9 mouse cellular contexts compared by ENCODE assay signal in the genomic region with DNA sequence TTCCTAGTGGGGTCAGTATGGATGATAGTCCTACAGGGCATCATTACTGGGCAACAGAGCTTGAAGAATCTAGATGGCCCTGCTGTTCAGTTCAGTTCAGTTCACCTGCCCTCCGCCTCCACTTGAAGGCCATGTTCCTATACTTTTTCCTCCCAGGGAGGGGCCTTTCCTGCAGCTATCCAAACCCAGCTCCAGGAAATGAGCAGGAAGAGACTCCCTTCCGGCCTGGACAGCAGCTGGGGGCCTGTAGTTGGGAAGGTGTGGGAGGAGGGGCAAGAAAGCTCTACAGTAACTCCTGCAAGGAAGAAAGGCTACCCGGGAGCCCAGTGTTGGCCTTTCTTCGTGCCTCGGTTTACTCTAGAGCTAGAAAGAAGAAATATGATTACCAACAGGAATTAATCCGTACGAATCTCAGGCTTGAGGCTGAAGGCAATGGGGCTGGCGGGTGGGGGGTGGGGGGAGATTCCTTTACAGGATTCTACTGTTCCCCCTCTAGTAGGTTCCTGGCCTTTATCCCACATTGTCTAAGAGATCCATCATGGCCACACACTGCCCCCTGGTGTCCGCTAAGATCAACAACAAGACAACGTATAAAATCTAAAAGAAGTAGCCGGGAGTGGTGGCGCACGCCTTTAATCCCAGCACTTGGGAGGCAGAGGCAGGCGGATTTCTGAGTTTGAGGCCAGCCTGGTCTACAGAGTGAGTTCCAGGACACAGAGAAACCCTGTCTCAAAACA. TPM values are rescaled to one million over a fixed set of nuclear protein-coding genes. Genes with fewer than 3 reads are reported as not detected.
DNase-seq lines count a peak whose midpoint lies in the region; ATAC-seq lines count a peak whose summit lies in the region.
"Had no signal": no experiment of that assay in that cellular context is flagged by ENCODE, and none has a peak within 500 bp of the region (broad histone marks: within the 10 kb centered on the region; RNA-seq: fewer than 3 reads in every experiment).

No protein-coding gene starts in this region.

- H3K27ac ChIP-seq in embryonic facial prominence, embryonic 14.5 days (replicated peaks; ENCODE audit: low read depth, low read length), result no peak overlapping the region
- H3K27ac ChIP-seq in hindbrain, embryonic 10.5 days, result peak overlapping the region; percentile 26
- H3K27ac ChIP-seq in stomach, embryonic 15.5 days, result peak overlapping the region; percentile 48; the same call in 1 of the 2 replicates

- H3K9ac ChIP-seq in embryonic facial prominence, embryonic 14.5 days (ENCODE audit: low read depth, low read length), result no peak overlapping the region
- H3K9ac ChIP-seq in stomach, embryonic 15.5 days, result no peak overlapping the region

- peaks cover 21% of the 10 kb centered on the region for H3K4me1 ChIP-seq in embryonic facial prominence, embryonic 14.5 days (ENCODE audit: control insufficient read depth, insufficient read depth, low read length)
- H3K4me1 ChIP-seq in hindbrain, embryonic 10.5 days (replicated peaks), result peaks cover 34% of the 10 kb centered on the region
- peaks cover 17% of the 10 kb centered on the region; the same call in 1 of the 2 replicates for H3K4me1 ChIP-seq in stomach, embryonic 15.5 days

- no peak for ATAC-seq in cerebellum, adult (ENCODE audit: insufficient number of reproducible peaks, low FRiP score, low TSS enrichment)
- ATAC-seq in embryonic facial prominence, embryonic 14.5 days (ENCODE audit: low read depth), result no peak
- ATAC-seq in stomach, embryonic 15.5 days (ENCODE audit: insufficient read depth, low FRiP score, low read depth), result no peak

- DNase-seq in cerebellum, adult 18-20 months, result peak; percentile 56 to 70
- DNase-seq in adrenal gland, adult 2 months, result peak; percentile 69
- DNase-seq in embryonic facial prominence, embryonic 14.5 days (ENCODE audit: low spot score), result peak; percentile 88
- peak; percentile 67 for DNase-seq in hindbrain, embryonic 10.5 days (ENCODE audit: low spot score)
- DNase-seq in layer of hippocampus, adult 9-11 months, result peak; percentile 85
- peak; percentile 86 for DNase-seq in lung, postnatal 36 days

- H3K4me3 ChIP-seq in embryonic facial prominence, embryonic 14.5 days (ENCODE audit: low read depth, low read length), result no peak overlapping the region
- peak overlapping the region; percentile 5; the same call in 1 of the 2 replicates for H3K4me3 ChIP-seq in hindbrain, embryonic 10.5 days
- H3K4me3 ChIP-seq in stomach, embryonic 15.5 days (replicated peaks), result no peak overlapping the region; the same call in 1 of the 2 replicates
- H3K4me3 ChIP-seq: megakaryocyte, embryonic 14.5 days had no signal

- H3K9me3 ChIP-seq in embryonic facial prominence, embryonic 14.5 days (ENCODE audit: control insufficient read depth, low read length), result no peaks in the 10 kb centered on the region
- no peaks in the 10 kb centered on the region for H3K9me3 ChIP-seq in hindbrain, embryonic 10.5 days
- H3K9me3 ChIP-seq in stomach, embryonic 15.5 days, result no peaks in the 10 kb centered on the region
- H3K9me3 ChIP-seq: megakaryocyte, embryonic 14.5 days had no signal

- WGBS in embryonic facial prominence, embryonic 14.5 days, result 30% methylated on average over 14 of the region's 14 CpGs
- 33% methylated on average over 14 of the region's 14 CpGs for WGBS in hindbrain, embryonic 10.5 days
- WGBS in stomach, embryonic 15.5 days, result 27% methylated on average over 14 of the region's 14 CpGs

- H3K36me3 ChIP-seq in embryonic facial prominence, embryonic 14.5 days (ENCODE audit: control insufficient read depth, insufficient read depth, low read length), result no peaks in the 10 kb centered on the region
- no peaks in the 10 kb centered on the region for H3K36me3 ChIP-seq in hindbrain, embryonic 10.5 days
- no peaks in the 10 kb centered on the region for H3K36me3 ChIP-seq in stomach, embryonic 15.5 days

- peak overlapping the region; percentile 26 for H3K4me2 ChIP-seq in embryonic facial prominence, embryonic 14.5 days (ENCODE audit: low read depth, low read length)
- H3K4me2 ChIP-seq in stomach, embryonic 15.5 days, result peak overlapping the region; percentile 94

- H3K27me3 ChIP-seq in embryonic facial prominence, embryonic 14.5 days (replicated peaks; ENCODE audit: control insufficient read depth, insufficient read depth, low read length), result no peaks in the 10 kb centered on the region
- H3K27me3 ChIP-seq in hindbrain, embryonic 10.5 days (ENCODE audit: insufficient read depth, poor library complexity, severe bottlenecking), result peaks cover 49% of the 10 kb centered on the region
- H3K27me3 ChIP-seq in stomach, embryonic 15.5 days (replicated peaks), result no peaks in the 10 kb centered on the region

RNA-seq across cellular contexts. Expression of a gene that starts 2.6 kb away (rescaled TPM):
- total RNA-seq in adrenal gland, adult 2 months (2021), result 10 to 100 TPM; 46.5 to 46.9 TPM
- 109 and 114 TPM in 2 replicates for polyA plus RNA-seq in adrenal gland, adult 2 months (2012; rRNA removed)
- 128 and 154 TPM in 2 replicates for polyA plus RNA-seq in embryonic facial prominence, embryonic 14.5 days (2014; fragmentation: Nextera tagmentation; extraction: Ambion mirVana)
- 63.9 and 72.3 TPM in 2 replicates for polyA plus RNA-seq in hindbrain, embryonic 10.5 days (2016; fragmentation: Nextera tagmentation; extraction: Ambion mirVana)
- 111 TPM in 2 replicates for polyA plus RNA-seq in stomach, embryonic 15.5 days (2015; fragmentation: Nextera tagmentation; extraction: Ambion mirVana)

RNA-seq across cellular contexts. Expression of a gene that starts 5.1 kb away (rescaled TPM):
- 100 to 1,000 TPM; 102 to 116 TPM for total RNA-seq in adrenal gland, adult 2 months (2021)
- 186 and 204 TPM in 2 replicates for polyA plus RNA-seq in adrenal gland, adult 2 months (2012; rRNA removed)
- polyA plus RNA-seq in embryonic facial prominence, embryonic 14.5 days (2014; fragmentation: Nextera tagmentation; extraction: Ambion mirVana), result 111 and 116 TPM in 2 replicates
- 135 TPM in 2 replicates for polyA plus RNA-seq in hindbrain, embryonic 10.5 days (2016; fragmentation: Nextera tagmentation; extraction: Ambion mirVana)
- polyA plus RNA-seq in stomach, embryonic 15.5 days (2015; fragmentation: Nextera tagmentation; extraction: Ambion mirVana), result 131 and 138 TPM in 2 replicates

RNA-seq across cellular contexts. Expression of a gene that starts 11.9 kb away (rescaled TPM):
- total RNA-seq in adrenal gland, adult 2 months (2021), result 1 to 10 TPM; 2.1 to 3.7 TPM
- polyA plus RNA-seq in adrenal gland, adult 2 months (2012; rRNA removed), result 0.62 and 0.94 TPM in 2 replicates
- polyA plus RNA-seq in embryonic facial prominence, embryonic 14.5 days (2014; fragmentation: Nextera tagmentation; extraction: Ambion mirVana), result 10.7 and 11.9 TPM in 2 replicates
- polyA plus RNA-seq in hindbrain, embryonic 10.5 days (2016; fragmentation: Nextera tagmentation; extraction: Ambion mirVana), result 6.7 and 7.6 TPM in 2 replicates
- polyA plus RNA-seq in stomach, embryonic 15.5 days (2015; fragmentation: Nextera tagmentation; extraction: Ambion mirVana), result 17.9 and 19.8 TPM in 2 replicates

RNA-seq across cellular contexts. Expression of a gene that starts 22.2 kb away (rescaled TPM):
- total RNA-seq in adrenal gland, adult 2 months (2021), result 10 to 100 TPM; 31.3 to 35.0 TPM
- 17.1 and 20.1 TPM in 2 replicates for polyA plus RNA-seq in adrenal gland, adult 2 months (2012; rRNA removed)
- polyA plus RNA-seq in embryonic facial prominence, embryonic 14.5 days (2014; fragmentation: Nextera tagmentation; extraction: Ambion mirVana), result 14.8 and 15.5 TPM in 2 replicates
- 13.1 TPM in 2 replicates for polyA plus RNA-seq in hindbrain, embryonic 10.5 days (2016; fragmentation: Nextera tagmentation; extraction: Ambion mirVana)
- 14.9 and 16.7 TPM in 2 replicates for polyA plus RNA-seq in stomach, embryonic 15.5 days (2015; fragmentation: Nextera tagmentation; extraction: Ambion mirVana)

RNA-seq across cellular contexts. Expression of a gene that starts 30.4 kb away (rescaled TPM):
- under 1 TPM; 0.32 to 0.38 TPM for total RNA-seq in adrenal gland, adult 2 months (2021)
- polyA plus RNA-seq in adrenal gland, adult 2 months (2012; rRNA removed), result 0.06 and 0.11 TPM in 2 replicates
- polyA plus RNA-seq in embryonic facial prominence, embryonic 14.5 days (2014; fragmentation: Nextera tagmentation; extraction: Ambion mirVana), result 0.90 and 1.6 TPM in 2 replicates
- 0.95 and 1.9 TPM in 2 replicates for polyA plus RNA-seq in hindbrain, embryonic 10.5 days (2016; fragmentation: Nextera tagmentation; extraction: Ambion mirVana)
- polyA plus RNA-seq in stomach, embryonic 15.5 days (2015; fragmentation: Nextera tagmentation; extraction: Ambion mirVana), result 0.85 and 1.1 TPM in 2 replicates
